ENCODE assay signal across 20 mouse cellular contexts in genomic region chr10:125838982-125839381, GRCm38 (mm10).
A peak's percentile ranks its signal among the peaks of the same experiment; 100 is the strongest.
DNase-seq lines count a peak whose midpoint lies in the region; ATAC-seq and TF ChIP-seq lines count a peak whose summit lies in the region.
"Had no signal": no experiment of that assay in that cellular context is flagged by ENCODE, and none has a peak within 500 bp of the region (broad histone marks: within the 10 kb centered on the region; RNA-seq: fewer than 3 reads in every experiment).

No protein-coding gene starts in this region.

- 83% methylated on average over 11 of the region's 11 CpGs for WGBS in forebrain, embryonic 10.5 days
- WGBS in forebrain, postnatal 0 days, result 77% methylated on average over 11 of the region's 11 CpGs
- WGBS in kidney, embryonic 16.5 days, result 63% methylated on average over 11 of the region's 11 CpGs
- WGBS in embryonic facial prominence, embryonic 12.5 days, result 54% methylated on average over 11 of the region's 11 CpGs
- WGBS in limb, embryonic 13.5 days, result 61% methylated on average over 11 of the region's 11 CpGs
- 71% methylated on average over 11 of the region's 11 CpGs for WGBS in heart, adult 2 months

- intact Hi-C loops in heart, adult 2 months (cut with DNase I), result no loop called here

- TF ChIP-seq EP300 in heart, adult 2 months (IDR thresholded peaks at IDR 0.05; ENCODE audit: insufficient read depth, low read depth, low read length), result no peak

- H3K79me2 ChIP-seq in heart, adult 2 months (replicated peaks; ENCODE audit: control insufficient read depth, insufficient read depth, low read length), result no peaks in the 10 kb centered on the region

- H3K36me3 ChIP-seq in forebrain, embryonic 10.5 days (replicated peaks), result no peaks in the 10 kb centered on the region
- no peaks in the 10 kb centered on the region for H3K36me3 ChIP-seq in forebrain, postnatal 0 days (ENCODE audit: insufficient read depth)
- H3K36me3 ChIP-seq in kidney, embryonic 16.5 days (ENCODE audit: insufficient read depth, low read length), result no peaks in the 10 kb centered on the region
- H3K36me3 ChIP-seq in embryonic facial prominence, embryonic 12.5 days, result no peaks in the 10 kb centered on the region
- H3K36me3 ChIP-seq in limb, embryonic 13.5 days, result no peaks in the 10 kb centered on the region
- H3K36me3 ChIP-seq in heart, adult 2 months (ENCODE audit: control insufficient read depth, insufficient read depth, low read length), result no peaks in the 10 kb centered on the region
- H3K36me3 ChIP-seq: heart, embryonic 13.5 days; limb, embryonic 12.5 days had no signal

- H3K4me1 ChIP-seq in forebrain, embryonic 10.5 days, result peaks cover 19% of the 10 kb centered on the region
- H3K4me1 ChIP-seq in forebrain, postnatal 0 days (ENCODE audit: insufficient read depth), result peaks cover 8% of the 10 kb centered on the region; the same call in 1 of the 2 replicates
- peaks cover 10% of the 10 kb centered on the region for H3K4me1 ChIP-seq in kidney, embryonic 16.5 days (ENCODE audit: insufficient read depth, low read length)
- peaks cover 25% of the 10 kb centered on the region for H3K4me1 ChIP-seq in embryonic facial prominence, embryonic 12.5 days
- peaks cover 22% of the 10 kb centered on the region for H3K4me1 ChIP-seq in limb, embryonic 13.5 days
- H3K4me1 ChIP-seq in heart, adult 2 months (ENCODE audit: control insufficient read depth, insufficient read depth, low read length), result no peaks in the 10 kb centered on the region

- ATAC-seq in forebrain, postnatal 0 days, result no peak
- no peak for ATAC-seq in kidney, embryonic 16.5 days (ENCODE audit: low FRiP score, low TSS enrichment)
- no peak for ATAC-seq in embryonic facial prominence, embryonic 12.5 days (ENCODE audit: insufficient number of reproducible peaks, insufficient read depth, low FRiP score, low TSS enrichment)
- ATAC-seq in limb, embryonic 13.5 days (ENCODE audit: low FRiP score, low read depth), result no peak
- ATAC-seq: intestine, embryonic 16.5 days had no signal

- H3K27me3 ChIP-seq in forebrain, embryonic 10.5 days (ENCODE audit: poor library complexity, severe bottlenecking), result peaks cover 15% of the 10 kb centered on the region; the same call in 1 of the 2 replicates
- H3K27me3 ChIP-seq in forebrain, postnatal 0 days (ENCODE audit: insufficient read depth, low read length), result no peaks in the 10 kb centered on the region
- no peaks in the 10 kb centered on the region for H3K27me3 ChIP-seq in kidney, embryonic 16.5 days (ENCODE audit: insufficient read depth, low read length)
- H3K27me3 ChIP-seq in embryonic facial prominence, embryonic 12.5 days, result no peaks in the 10 kb centered on the region
- no peaks in the 10 kb centered on the region for H3K27me3 ChIP-seq in limb, embryonic 13.5 days
- H3K27me3 ChIP-seq in heart, adult 2 months (ENCODE audit: control insufficient read depth, insufficient read depth, low read length), result no peaks in the 10 kb centered on the region
- H3K27me3 ChIP-seq: limb, embryonic 12.5 days had no signal

- TF ChIP-seq CTCF in forebrain, postnatal 0 days (IDR thresholded peaks at IDR 0.05; ENCODE audit: low read depth), result no peak
- no peak for TF ChIP-seq CTCF in heart, adult 2 months (IDR thresholded peaks at IDR 0.05)

- H3K9me3 ChIP-seq in forebrain, embryonic 10.5 days, result no peaks in the 10 kb centered on the region
- H3K9me3 ChIP-seq in forebrain, postnatal 0 days (ENCODE audit: low read length), result no peaks in the 10 kb centered on the region
- H3K9me3 ChIP-seq in kidney, embryonic 16.5 days (ENCODE audit: low read length), result no peaks in the 10 kb centered on the region
- H3K9me3 ChIP-seq in embryonic facial prominence, embryonic 12.5 days, result no peaks in the 10 kb centered on the region
- no peaks in the 10 kb centered on the region for H3K9me3 ChIP-seq in limb, embryonic 13.5 days
- H3K9me3 ChIP-seq: heart, embryonic 13.5 days; limb, embryonic 12.5 days had no signal

- no peak overlapping the region for H3K4me2 ChIP-seq in forebrain, postnatal 0 days (ENCODE audit: low read depth)
- H3K4me2 ChIP-seq in kidney, embryonic 16.5 days (replicated peaks; ENCODE audit: low read depth, low read length), result no peak overlapping the region
- H3K4me2 ChIP-seq in embryonic facial prominence, embryonic 12.5 days (replicated peaks), result no peak overlapping the region
- no peak overlapping the region for H3K4me2 ChIP-seq in limb, embryonic 13.5 days (replicated peaks)
- H3K4me2 ChIP-seq: limb, embryonic 12.5 days had no signal

- no peak overlapping the region for H3K9ac ChIP-seq in forebrain, postnatal 0 days
- H3K9ac ChIP-seq in kidney, embryonic 16.5 days (replicated peaks; ENCODE audit: low read length), result no peak overlapping the region
- H3K9ac ChIP-seq in embryonic facial prominence, embryonic 12.5 days, result no peak overlapping the region
- no peak overlapping the region for H3K9ac ChIP-seq in limb, embryonic 13.5 days
- H3K9ac ChIP-seq in heart, adult 2 months (ENCODE audit: low read depth, low read length), result no peak overlapping the region
- H3K9ac ChIP-seq: heart, embryonic 13.5 days; liver, embryonic 14.5 days had no signal

- no peak for DNase-seq in forebrain, embryonic 10.5 days (ENCODE audit: extremely low spot score, low spot score)
- DNase-seq in forebrain, postnatal 0 days, result no peak
- no peak for DNase-seq in kidney, postnatal 36 days
- no peak for DNase-seq in adrenal gland, postnatal 14 days
- DNase-seq in heart, adult 2 months, result no peak
- DNase-seq: adrenal gland, adult 2 months; cerebellum, adult 11-12 months; cerebellum, postnatal 25 days; gastrocnemius, postnatal 25 days; heart, postnatal 36 days; thymus, postnatal 25 days had no signal

- no peak overlapping the region for H3K4me3 ChIP-seq in forebrain, embryonic 10.5 days
- no peak overlapping the region for H3K4me3 ChIP-seq in forebrain, postnatal 0 days (ENCODE audit: low read depth, low read length)
- H3K4me3 ChIP-seq in kidney, embryonic 16.5 days (ENCODE audit: low read length), result no peak overlapping the region
- no peak overlapping the region for H3K4me3 ChIP-seq in embryonic facial prominence, embryonic 12.5 days
- no peak overlapping the region for H3K4me3 ChIP-seq in limb, embryonic 13.5 days
- no peak overlapping the region for H3K4me3 ChIP-seq in heart, adult 2 months
- H3K4me3 ChIP-seq: heart, embryonic 13.5 days; layer of hippocampus, adult 2 months; limb, embryonic 12.5 days had no signal

- no peak for TF ChIP-seq POLR2A in heart, adult 2 months (IDR thresholded peaks at IDR 0.05; ENCODE audit: insufficient read depth, low read depth, low read length)

- H3K27ac ChIP-seq in forebrain, embryonic 10.5 days, result peak overlapping the region; percentile 69
- no peak overlapping the region for H3K27ac ChIP-seq in forebrain, postnatal 0 days (ENCODE audit: low read depth, low read length)
- 0 out of 2 replicates have a peak overlapping the region, but pooled peaks have one; percentile 33 for H3K27ac ChIP-seq in kidney, embryonic 16.5 days (ENCODE audit: low read length)
- peak overlapping the region; percentile 50 for H3K27ac ChIP-seq in embryonic facial prominence, embryonic 12.5 days
- H3K27ac ChIP-seq in limb, embryonic 13.5 days, result peak overlapping the region; percentile 28; the same call in 1 of the 2 replicates
- no peak overlapping the region for H3K27ac ChIP-seq in heart, adult 2 months
- H3K27ac ChIP-seq: heart, embryonic 13.5 days; kidney, postnatal 0 days; layer of hippocampus, adult 2 months; liver, embryonic 14.5 days had no signal

Comparison
In these comparisons a context has a peak if more than half of its experiments do, and no peak if none do; other contexts are left out.
1. H3K27ac ChIP-seq: peak in forebrain, embryonic 10.5 days (single experiment), kidney, embryonic 16.5 days (single experiment), embryonic facial prominence, embryonic 12.5 days (single experiment) and limb, embryonic 13.5 days (single experiment); none in forebrain, postnatal 0 days (single experiment) and heart, adult 2 months (single experiment).